Mouse (Mus musculus) stomach, embryonic 15.5 days (tissue): ENCODE data around the gene Abca4. TPM values are rescaled to one million over a fixed set of nuclear protein-coding genes. Genes with fewer than 3 reads are reported as not detected.
"Not testable (repeated sequence)": the region's sequence is repeated elsewhere in the genome, so short reads cannot be mapped to it uniquely, and the experiment has no call there.

Experiments used
- ATAC-seq: fragments of 200-750 bp; cut with Nextera tagmentation; 2 replicates; pipeline ENCODE4 v1.8.0; 2017; ENCODE audit warnings: low read depth, moderate number of reproducible peaks, moderate TSS enrichment; ENCODE audit not compliant: insufficient read depth, low FRiP score
- H3K27ac ChIP-seq: fragments of 300-500 bp; sonication (generic); 2 replicates; pipeline ENCODE4 v1.5.1; 2015; ENCODE audit warnings: mild to moderate bottlenecking, inconsistent platforms
- H3K27me3 ChIP-seq: fragments of 300-500 bp; sonication (generic); replicated peaks from 2 replicates; pipeline ENCODE4 v1.6.1; 2015; ENCODE audit warnings: inconsistent platforms
- H3K36me3 ChIP-seq: fragments of 300-500 bp; sonication (generic); 2 replicates; pipeline ENCODE4 v1.6.1; 2015; ENCODE audit warnings: inconsistent platforms
- H3K4me1 ChIP-seq: fragments of 300-500 bp; sonication (generic); 2 replicates; pipeline ENCODE4 v1.6.1; 2015; ENCODE audit warnings: inconsistent platforms
- H3K4me2 ChIP-seq: fragments of 300-500 bp; sonication (generic); 2 replicates; pipeline ENCODE4 v1.6.1; 2015; ENCODE audit warnings: mild to moderate bottlenecking, inconsistent platforms
- H3K4me3 ChIP-seq: fragments of 300-500 bp; sonication (generic); replicated peaks from 2 replicates; pipeline ENCODE4 v1.5.1; 2015; ENCODE audit warnings: inconsistent platforms
- H3K9ac ChIP-seq: fragments of 300-500 bp; sonication (generic); 2 replicates; pipeline ENCODE4 v1.6.1; 2015; ENCODE audit warnings: inconsistent platforms
- H3K9me3 ChIP-seq: fragments of 300-500 bp; sonication (generic); 2 replicates; pipeline ENCODE4 v1.6.1; 2016; ENCODE audit warnings: inconsistent platforms
- WGBS: fragments of 180-500 bp; shearing (Covaris S2); methylation state at CpG from one replicate; pipeline ENCODE4 v1.1.7; 2015; 5-methylcytosine and 5-hydroxymethylcytosine counted together
- polyA plus RNA-seq: library from polyadenylated mRNA; unstranded; fragments of >200 nt; fragmentation: Nextera tagmentation; extraction: Ambion mirVana; gene quantifications from 2 replicates; pipeline ENCODE4 v1.2.1, GENCODE M21; 2015

Gene Abca4
- polyA plus RNA-seq, 1 experiment from 2014 or later, result 0.80 TPM

- Histone ChIP-seq H3K4me2 (no peak overlapping the region), H3K9me3 (no peaks in the 10 kb centered on the region), H3K4me3 (no peak overlapping the region), H3K27ac (no peak overlapping the region), H3K27me3 (no peaks in the 10 kb centered on the region), H3K4me1 (no peaks in the 10 kb centered on the region), H3K36me3 (no peaks in the 10 kb centered on the region), H3K9ac (no peak overlapping the region)
- no peak for ATAC-seq
- WGBS, result 77% methylated on average over 10 of the region's 10 CpGs
Measured at GRCm38 (mm10) chr3:122062586-122062985, 18.3 kb downstream of the Abca4 start.

- no peak overlapping the region for H3K4me3 ChIP-seq
- 56% methylated on average over 13 of the region's 13 CpGs for whole genome bisulfite sequencing
- no peak overlapping the region for H3K27ac ChIP-seq
- ATAC-seq, result no peak
- no peak overlapping the region for H3K9ac ChIP-seq
- no peaks in the 10 kb centered on the region for H3K27me3 ChIP-seq
- no peaks in the 10 kb centered on the region for H3K36me3 ChIP-seq
- H3K4me2 ChIP-seq, result no peak overlapping the region
- H3K4me1 ChIP-seq, result no peaks in the 10 kb centered on the region
- no peaks in the 10 kb centered on the region for H3K9me3 ChIP-seq
Measured at GRCm38 (mm10) chr3:122064556-122065410, 20.5 kb downstream of the Abca4 start.

DNA sequence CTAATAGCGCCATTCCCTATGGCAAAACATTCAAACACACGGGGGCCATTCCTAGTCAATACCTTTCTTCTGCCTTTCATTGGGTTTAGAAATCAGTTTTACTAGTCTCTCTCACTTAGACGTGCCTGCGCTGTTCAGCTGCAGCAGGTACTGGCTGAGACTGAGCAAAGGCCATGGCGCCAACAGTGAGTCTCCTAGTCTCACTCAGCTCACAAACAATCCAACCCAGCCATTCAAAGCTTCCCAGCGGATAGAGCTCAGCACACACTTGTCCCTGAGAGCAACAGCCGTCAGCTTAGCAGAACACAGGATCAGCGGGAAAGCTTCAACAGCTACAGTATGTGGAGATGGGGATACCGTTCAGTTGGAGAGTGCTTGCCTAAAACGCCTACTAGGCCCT lies 27.5 kb downstream of the Abca4 start:
- Histone ChIP-seq H3K4me3 (no peak overlapping the region), H3K27ac (no peak overlapping the region), H3K9ac (no peak overlapping the region), H3K4me1 (peaks cover 25% of the 10 kb centered on the region), H3K4me2 (no peak overlapping the region), H3K36me3 (no peaks in the 10 kb centered on the region), H3K27me3 (no peaks in the 10 kb centered on the region), H3K9me3 (no peaks in the 10 kb centered on the region)
- ATAC-seq, result no peak
- WGBS, result 83% methylated on average over 10 of the region's 10 CpGs

DNA sequence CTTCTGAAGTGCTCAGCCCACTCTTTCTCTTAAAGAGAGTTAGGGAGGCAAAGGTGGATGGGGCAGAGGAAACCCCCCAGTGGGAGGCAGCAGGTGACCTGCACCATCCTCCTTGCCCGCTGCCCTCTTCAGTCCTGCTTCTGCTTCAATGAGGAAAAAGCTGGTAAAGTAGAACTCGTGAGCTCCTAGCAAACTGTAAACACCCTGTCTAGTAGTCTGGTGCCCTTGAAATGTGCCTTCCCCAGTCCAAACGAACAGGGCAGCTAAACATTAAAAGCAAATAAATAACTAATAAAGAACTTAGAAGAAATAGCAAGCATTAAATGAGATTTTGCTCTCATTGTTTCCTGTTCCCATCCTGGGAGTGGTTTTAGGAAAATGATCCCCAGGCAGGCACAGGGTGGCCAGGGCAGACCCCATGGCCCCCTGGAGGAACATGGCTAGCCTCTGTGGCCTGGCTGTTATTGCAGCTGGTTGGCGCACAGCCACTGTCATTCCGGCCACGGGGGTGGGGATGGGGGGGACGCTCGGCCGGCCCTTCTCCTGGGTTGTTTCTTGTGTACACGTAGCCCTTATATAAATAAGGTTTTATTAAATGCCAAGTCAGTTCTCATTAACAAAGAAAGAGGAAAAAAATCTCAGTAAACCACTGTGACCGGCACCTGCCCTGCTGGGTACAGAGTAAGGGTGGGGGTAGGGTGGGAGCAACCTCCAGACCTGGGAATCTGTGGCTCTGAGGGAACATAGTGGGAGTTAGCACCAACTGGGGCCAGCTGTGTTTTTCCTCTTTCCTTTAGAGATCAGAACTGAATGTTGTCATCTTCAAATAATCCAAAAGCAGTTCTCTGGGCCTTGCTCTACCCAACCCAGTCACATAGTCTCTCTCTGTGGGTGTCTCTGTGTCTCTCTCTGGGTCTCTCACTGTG lies 28.7 kb downstream of the Abca4 start:
- no peak for ATAC-seq
- H3K27me3 ChIP-seq, result no peaks in the 10 kb centered on the region
- H3K4me3 ChIP-seq, result no peak overlapping the region
- H3K9me3 ChIP-seq, result no peaks in the 10 kb centered on the region
- H3K27ac ChIP-seq, result peak overlapping the region; percentile 83; the same call in 1 of the 2 replicates
- WGBS, result 40% methylated on average over 11 of the region's 11 CpGs
- no peaks in the 10 kb centered on the region for H3K36me3 ChIP-seq
- no peak overlapping the region for H3K4me2 ChIP-seq
- H3K4me1 ChIP-seq, result peaks cover 25% of the 10 kb centered on the region
- H3K9ac ChIP-seq, result no peak overlapping the region

- H3K4me1 ChIP-seq, result peaks cover 25% of the 10 kb centered on the region
- no peaks in the 10 kb centered on the region for H3K36me3 ChIP-seq
- H3K4me2 ChIP-seq, result no peak overlapping the region
- H3K9me3 ChIP-seq, result no peaks in the 10 kb centered on the region
- ATAC-seq, result no peak
- no peaks in the 10 kb centered on the region for H3K27me3 ChIP-seq
- H3K27ac ChIP-seq, result peak overlapping the region; percentile 83; the same call in 1 of the 2 replicates
- no peak overlapping the region for H3K4me3 ChIP-seq
- no peak overlapping the region for H3K9ac ChIP-seq
- WGBS, result 70% methylated on average over 5 of the region's 5 CpGs
Measured at GRCm38 (mm10) chr3:122073595-122073994, 29.4 kb downstream of the Abca4 start.

DNA sequence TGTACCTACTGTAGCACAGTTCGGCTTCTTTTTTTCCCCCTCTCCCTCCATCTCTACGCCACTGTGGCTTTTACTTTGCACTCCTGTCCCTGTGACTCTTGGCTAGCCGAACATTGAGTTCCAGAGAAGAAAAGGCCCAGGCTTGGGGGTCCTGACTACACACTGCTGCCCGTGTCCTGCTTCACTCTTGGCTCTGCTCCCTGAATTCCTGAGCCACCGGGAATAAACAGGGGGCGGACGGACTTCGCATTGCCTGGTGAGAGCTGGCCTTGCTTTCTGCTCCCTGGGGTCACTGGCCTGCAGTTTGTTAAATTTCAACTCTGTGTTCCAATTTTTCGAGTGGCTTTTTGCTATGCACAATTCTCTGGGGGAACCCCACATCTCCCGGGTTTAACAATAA lies 30.1 kb downstream of the Abca4 start:
- no peaks in the 10 kb centered on the region for H3K9me3 ChIP-seq
- H3K9ac ChIP-seq, result no peak overlapping the region
- H3K4me2 ChIP-seq, result no peak overlapping the region
- peaks cover 25% of the 10 kb centered on the region for H3K4me1 ChIP-seq
- no peak; the same call in 1 of the 2 replicates for ATAC-seq
- peak overlapping the region; percentile 83 for H3K27ac ChIP-seq
- 17% methylated on average over 10 of the region's 10 CpGs for WGBS
- no peaks in the 10 kb centered on the region for H3K27me3 ChIP-seq
- no peak overlapping the region for H3K4me3 ChIP-seq
- H3K36me3 ChIP-seq, result no peaks in the 10 kb centered on the region

DNA sequence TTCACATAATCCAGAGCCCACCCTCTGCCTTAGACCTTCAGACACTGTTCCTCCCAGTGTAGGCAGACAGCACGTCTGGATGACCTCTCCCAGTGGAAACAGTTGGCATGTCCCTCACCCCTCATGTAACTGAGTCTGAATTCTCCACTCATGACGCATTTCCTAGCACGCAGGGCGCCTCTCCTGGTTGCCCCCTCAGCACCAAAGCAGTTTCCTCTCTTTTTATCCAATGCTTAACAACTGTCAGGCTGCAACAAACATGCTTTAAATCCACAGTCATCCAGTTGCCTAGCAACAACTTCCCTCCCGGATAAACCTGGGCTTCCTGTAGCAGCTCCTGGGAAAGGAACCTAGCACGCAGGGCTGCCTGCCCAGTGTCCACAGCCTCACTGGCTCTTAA lies 33.9 kb downstream of the Abca4 start:
- H3K4me1 ChIP-seq, result peaks cover 18% of the 10 kb centered on the region
- ATAC-seq, result no peak
- WGBS, result 29% methylated on average over 6 of the region's 6 CpGs

DNA sequence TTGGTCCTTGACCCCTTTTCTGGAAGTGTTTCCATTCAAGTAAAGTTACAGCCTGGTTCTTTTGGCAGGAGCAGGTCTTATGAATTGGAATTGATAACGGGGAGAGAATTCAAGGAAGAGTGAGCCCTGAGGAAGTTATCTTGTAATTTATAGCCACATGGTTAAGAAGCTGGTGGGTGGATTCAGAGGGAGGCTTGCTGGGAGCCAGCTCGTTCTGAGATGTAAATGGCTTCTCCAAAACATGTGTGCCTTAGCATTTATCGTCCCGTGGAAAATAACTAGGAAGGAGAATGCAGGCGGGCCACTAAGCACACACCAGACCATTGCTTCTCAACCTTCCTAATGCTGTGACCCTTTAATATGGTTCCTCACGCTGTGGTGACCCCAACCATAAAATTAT lies 34.9 kb downstream of the Abca4 start:
- no peaks in the 10 kb centered on the region for H3K9me3 ChIP-seq
- peaks cover 10% of the 10 kb centered on the region for H3K4me1 ChIP-seq
- H3K36me3 ChIP-seq, result no peaks in the 10 kb centered on the region
- H3K27ac ChIP-seq, result no peak overlapping the region; the same call in 1 of the 2 replicates
- H3K4me3 ChIP-seq, result no peak overlapping the region
- 81% methylated on average over 6 of the region's 6 CpGs for WGBS
- H3K9ac ChIP-seq, result no peak overlapping the region
- H3K27me3 ChIP-seq, result no peaks in the 10 kb centered on the region
- ATAC-seq, result no peak
- H3K4me2 ChIP-seq, result no peak overlapping the region

More for the DNA sequence above, 33.9 kb downstream of the Abca4 start:
- Histone ChIP-seq H3K27me3 (no peaks in the 10 kb centered on the region), H3K4me3 (no peak overlapping the region), H3K27ac (no peak overlapping the region), H3K36me3 (no peaks in the 10 kb centered on the region), H3K9ac (no peak overlapping the region), H3K9me3 (no peaks in the 10 kb centered on the region), H3K4me2 (no peak overlapping the region)

GRCm38 (mm10) chr3:122081634-122082033 lies 37.4 kb downstream of the Abca4 start:
- 78% methylated on average over 8 of the region's 8 CpGs for WGBS
- H3K9ac ChIP-seq, H3K4me2 ChIP-seq, H3K4me1 ChIP-seq, ATAC-seq, H3K27ac ChIP-seq, H3K36me3 ChIP-seq, H3K9me3 ChIP-seq, H3K4me3 ChIP-seq, H3K27me3 ChIP-seq: not testable (repeated sequence)

GRCm38 (mm10) chr3:122082338-122082737 lies 38.1 kb downstream of the Abca4 start:
- ATAC-seq, result no peak
- no peaks in the 10 kb centered on the region for H3K27me3 ChIP-seq
- 67% methylated on average over 7 of the region's 7 CpGs for WGBS
- H3K4me1 ChIP-seq, result no peaks in the 10 kb centered on the region
- no peak overlapping the region for H3K27ac ChIP-seq
- H3K9ac ChIP-seq, result no peak overlapping the region
- H3K9me3 ChIP-seq, result no peaks in the 10 kb centered on the region
- H3K4me3 ChIP-seq, result no peak overlapping the region
- no peaks in the 10 kb centered on the region for H3K36me3 ChIP-seq
- H3K4me2 ChIP-seq, result no peak overlapping the region

DNA sequence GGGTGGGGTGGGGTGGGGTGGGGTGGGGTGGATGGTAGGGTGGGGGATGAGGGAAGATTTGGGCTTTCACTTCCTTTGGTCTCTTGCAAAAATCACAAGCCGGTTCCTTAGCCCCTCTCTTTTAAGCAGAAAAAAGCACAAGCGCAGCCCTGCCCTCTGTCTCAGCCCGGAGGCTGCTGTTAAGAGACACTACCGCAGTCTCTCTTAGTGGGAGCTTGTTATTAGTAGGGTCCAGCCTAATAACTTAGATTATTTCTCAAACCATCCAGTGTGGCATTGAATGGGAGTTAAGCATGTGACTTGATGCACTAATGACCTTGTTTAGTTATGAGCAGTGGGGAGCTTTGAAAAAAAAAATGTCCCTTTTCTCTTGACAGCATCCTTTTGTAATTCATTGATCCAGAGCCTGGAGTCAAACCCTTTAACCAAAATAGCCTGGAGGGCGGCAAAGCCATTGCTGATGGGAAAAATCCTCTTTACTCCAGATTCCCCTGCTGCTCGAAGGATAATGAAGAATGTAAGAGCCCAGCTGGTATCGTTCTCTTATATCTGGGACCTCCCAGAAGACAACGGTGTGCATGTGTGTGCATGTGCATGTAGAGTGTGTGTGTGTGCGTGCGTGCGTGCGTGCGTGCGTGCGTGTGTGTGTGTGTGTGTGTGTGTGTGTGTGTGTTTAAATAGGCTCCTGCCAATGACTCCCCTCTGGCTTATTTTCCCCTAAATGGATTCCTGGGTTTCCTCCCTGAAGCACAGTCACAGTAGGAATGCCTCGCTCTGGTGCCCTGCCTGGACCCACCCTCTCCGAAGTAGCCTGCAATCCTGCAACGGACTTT lies 41.1 kb downstream of the Abca4 start:
- Histone ChIP-seq H3K36me3 (no peaks in the 10 kb centered on the region), H3K4me1 (0 out of 2 replicates have a peak, but pooled peaks cover 12% of the 10 kb centered on the region), H3K9ac (no peak overlapping the region), H3K9me3 (no peaks in the 10 kb centered on the region), H3K4me2 (no peak overlapping the region), H3K4me3 (no peak overlapping the region), H3K27me3 (no peaks in the 10 kb centered on the region), H3K27ac (peak overlapping the region; percentile 44; the same call in 1 of the 2 replicates)
- 63% methylated on average over 18 of the region's 18 CpGs for WGBS
- no peak for ATAC-seq
